Mouse (Mus musculus): ENCODE data around the gene Sept11. TPM values are rescaled to one million over a fixed set of nuclear protein-coding genes. Genes with fewer than 3 reads are reported as not detected.

Gene Sept11
- polyA plus RNA-seq, 1 experiment from 2014 or later: 175 TPM

GRCm38 (mm10) chr5:93093638-93094527 lies 646 bp downstream of the Sept11 start:
- Histone ChIP-seq H3K27ac (ENCODE audit: low read length) (peak overlapping the region; percentile 98), H3K36me3 (ENCODE audit: control insufficient read depth, insufficient read depth) (no peaks in the 10 kb centered on the region), H3K9ac (replicated peaks; ENCODE audit: low read depth, low read length) (peak overlapping the region; percentile 90), H3K4me2 (ENCODE audit: low read length) (peak overlapping the region; percentile 57), H3K4me3 (replicated peaks; ENCODE audit: low read length) (peak overlapping the region; percentile 89), H3K27me3 (replicated peaks; ENCODE audit: control insufficient read depth, insufficient read depth, low read length) (no peaks in the 10 kb centered on the region), H3K9me3 (ENCODE audit: control insufficient read depth, low read length) (no peaks in the 10 kb centered on the region), H3K4me1 (replicated peaks; ENCODE audit: control insufficient read depth, insufficient read depth, low read length) (peaks cover 51% of the 10 kb centered on the region)
- ATAC-seq: peak; percentile 65
- under 1% methylated on average over 50 of the region's 50 CpGs for WGBS

- H3K4me1 ChIP-seq (replicated peaks; ENCODE audit: control insufficient read depth, insufficient read depth, low read length): peaks cover 51% of the 10 kb centered on the region
- H3K9ac ChIP-seq (replicated peaks; ENCODE audit: low read depth, low read length): no peak overlapping the region
- ATAC-seq: no peak
Measured at GRCm38 (mm10) chr5:93095301-93095700, 2.1 kb downstream of the Sept11 start.

GRCm38 (mm10) chr5:93097204-93097906 lies 4.1 kb downstream of the Sept11 start:
- H3K9ac ChIP-seq (replicated peaks; ENCODE audit: low read depth, low read length): no peak overlapping the region
- no peak overlapping the region for H3K4me3 ChIP-seq (replicated peaks; ENCODE audit: low read length)
- no peak for ATAC-seq
- no peaks in the 10 kb centered on the region for H3K9me3 ChIP-seq (ENCODE audit: control insufficient read depth, low read length)
- H3K36me3 ChIP-seq (ENCODE audit: control insufficient read depth, insufficient read depth): no peaks in the 10 kb centered on the region
- peaks cover 39% of the 10 kb centered on the region for H3K4me1 ChIP-seq (replicated peaks; ENCODE audit: control insufficient read depth, insufficient read depth, low read length)
- 64% methylated on average over 13 of the region's 13 CpGs for WGBS
- no peak overlapping the region for H3K4me2 ChIP-seq (ENCODE audit: low read length)
- H3K27me3 ChIP-seq (replicated peaks; ENCODE audit: control insufficient read depth, insufficient read depth, low read length): no peaks in the 10 kb centered on the region
- no peak overlapping the region for H3K27ac ChIP-seq (ENCODE audit: low read length)

More at GRCm38 (mm10) chr5:93095301-93095700, 2.1 kb downstream of the Sept11 start:
- Histone ChIP-seq H3K4me3 (replicated peaks; ENCODE audit: low read length) (peak overlapping the region; percentile 89), H3K27ac (ENCODE audit: low read length) (no peak overlapping the region), H3K27me3 (replicated peaks; ENCODE audit: control insufficient read depth, insufficient read depth, low read length) (no peaks in the 10 kb centered on the region), H3K9me3 (ENCODE audit: control insufficient read depth, low read length) (no peaks in the 10 kb centered on the region), H3K4me2 (ENCODE audit: low read length) (peak overlapping the region; percentile 57), H3K36me3 (ENCODE audit: control insufficient read depth, insufficient read depth) (no peaks in the 10 kb centered on the region)
- 27% methylated on average over 7 of the region's 7 CpGs for WGBS

GRCm38 (mm10) chr5:93098219-93098618 lies 5.0 kb downstream of the Sept11 start:
- Histone ChIP-seq H3K4me3 (replicated peaks; ENCODE audit: low read length) (no peak overlapping the region), H3K36me3 (ENCODE audit: control insufficient read depth, insufficient read depth) (no peaks in the 10 kb centered on the region; the same call in 1 of the 2 replicates), H3K9me3 (ENCODE audit: control insufficient read depth, low read length) (no peaks in the 10 kb centered on the region), H3K27me3 (replicated peaks; ENCODE audit: control insufficient read depth, insufficient read depth, low read length) (no peaks in the 10 kb centered on the region), H3K4me2 (ENCODE audit: low read length) (no peak overlapping the region), H3K4me1 (replicated peaks; ENCODE audit: control insufficient read depth, insufficient read depth, low read length) (peaks cover 39% of the 10 kb centered on the region), H3K27ac (ENCODE audit: low read length) (no peak overlapping the region), H3K9ac (replicated peaks; ENCODE audit: low read depth, low read length) (no peak overlapping the region)
- 57% methylated on average over 6 of the region's 6 CpGs for WGBS
- ATAC-seq: no peak

GRCm38 (mm10) chr5:93098811-93099210 lies 5.6 kb downstream of the Sept11 start:
- H3K27ac ChIP-seq (ENCODE audit: low read length): no peak overlapping the region
- no peak overlapping the region for H3K4me2 ChIP-seq (ENCODE audit: low read length)
- ATAC-seq: no peak
- H3K36me3 ChIP-seq (ENCODE audit: control insufficient read depth, insufficient read depth): no peaks in the 10 kb centered on the region; the same call in 1 of the 2 replicates
- H3K9ac ChIP-seq (replicated peaks; ENCODE audit: low read depth, low read length): no peak overlapping the region
- H3K4me3 ChIP-seq (replicated peaks; ENCODE audit: low read length): no peak overlapping the region
- H3K27me3 ChIP-seq (replicated peaks; ENCODE audit: control insufficient read depth, insufficient read depth, low read length): no peaks in the 10 kb centered on the region
- peaks cover 39% of the 10 kb centered on the region for H3K4me1 ChIP-seq (replicated peaks; ENCODE audit: control insufficient read depth, insufficient read depth, low read length)
- no peaks in the 10 kb centered on the region for H3K9me3 ChIP-seq (ENCODE audit: control insufficient read depth, low read length)
- 85% methylated on average over 14 of the region's 14 CpGs for WGBS

GRCm38 (mm10) chr5:93100906-93101305 lies 7.7 kb downstream of the Sept11 start:
- no peak overlapping the region for H3K27ac ChIP-seq (ENCODE audit: low read length)
- no peaks in the 10 kb centered on the region for H3K9me3 ChIP-seq (ENCODE audit: control insufficient read depth, low read length)
- WGBS: 77% methylated on average over 4 of the region's 4 CpGs
- H3K27me3 ChIP-seq (replicated peaks; ENCODE audit: control insufficient read depth, insufficient read depth, low read length): no peaks in the 10 kb centered on the region
- H3K36me3 ChIP-seq (ENCODE audit: control insufficient read depth, insufficient read depth): no peaks in the 10 kb centered on the region; the same call in 1 of the 2 replicates
- H3K4me3 ChIP-seq (replicated peaks; ENCODE audit: low read length): no peak overlapping the region
- no peak overlapping the region for H3K4me2 ChIP-seq (ENCODE audit: low read length)
- no peak overlapping the region for H3K9ac ChIP-seq (replicated peaks; ENCODE audit: low read depth, low read length)
- peaks cover 24% of the 10 kb centered on the region for H3K4me1 ChIP-seq (replicated peaks; ENCODE audit: control insufficient read depth, insufficient read depth, low read length)
- no peak for ATAC-seq

GRCm38 (mm10) chr5:93101371-93101791 lies 8.1 kb downstream of the Sept11 start:
- WGBS: 71% methylated on average over 8 of the region's 8 CpGs

GRCm38 (mm10) chr5:93103603-93104002 lies 10.4 kb downstream of the Sept11 start:
- no peak overlapping the region for H3K4me3 ChIP-seq (replicated peaks; ENCODE audit: low read length)
- H3K27me3 ChIP-seq (replicated peaks; ENCODE audit: control insufficient read depth, insufficient read depth, low read length): no peaks in the 10 kb centered on the region
- no peak overlapping the region for H3K9ac ChIP-seq (replicated peaks; ENCODE audit: low read depth, low read length)
- H3K36me3 ChIP-seq (ENCODE audit: control insufficient read depth, insufficient read depth): no peaks in the 10 kb centered on the region; the same call in 1 of the 2 replicates
- no peaks in the 10 kb centered on the region for H3K9me3 ChIP-seq (ENCODE audit: control insufficient read depth, low read length)
- H3K27ac ChIP-seq (ENCODE audit: low read length): no peak overlapping the region
- ATAC-seq: no peak
- WGBS: 88% methylated on average over 8 of the region's 8 CpGs
- no peak overlapping the region for H3K4me2 ChIP-seq (ENCODE audit: low read length)
- peaks cover 2% of the 10 kb centered on the region for H3K4me1 ChIP-seq (replicated peaks; ENCODE audit: control insufficient read depth, insufficient read depth, low read length)

More at GRCm38 (mm10) chr5:93101371-93101791, 8.1 kb downstream of the Sept11 start:
- H3K4me3 ChIP-seq (replicated peaks; ENCODE audit: low read length): no peak overlapping the region
- ATAC-seq: no peak
- H3K4me1 ChIP-seq (replicated peaks; ENCODE audit: control insufficient read depth, insufficient read depth, low read length): peaks cover 23% of the 10 kb centered on the region
- no peak overlapping the region for H3K9ac ChIP-seq (replicated peaks; ENCODE audit: low read depth, low read length)
- no peaks in the 10 kb centered on the region; the same call in 1 of the 2 replicates for H3K36me3 ChIP-seq (ENCODE audit: control insufficient read depth, insufficient read depth)
- no peaks in the 10 kb centered on the region for H3K27me3 ChIP-seq (replicated peaks; ENCODE audit: control insufficient read depth, insufficient read depth, low read length)
- no peak overlapping the region for H3K4me2 ChIP-seq (ENCODE audit: low read length)
- no peaks in the 10 kb centered on the region for H3K9me3 ChIP-seq (ENCODE audit: control insufficient read depth, low read length)
- H3K27ac ChIP-seq (ENCODE audit: low read length): no peak overlapping the region

All from forebrain, embryonic 16.5 days (tissue).